Mouse (Mus musculus): ENCODE measurements around the gene Tsku.

DNA sequence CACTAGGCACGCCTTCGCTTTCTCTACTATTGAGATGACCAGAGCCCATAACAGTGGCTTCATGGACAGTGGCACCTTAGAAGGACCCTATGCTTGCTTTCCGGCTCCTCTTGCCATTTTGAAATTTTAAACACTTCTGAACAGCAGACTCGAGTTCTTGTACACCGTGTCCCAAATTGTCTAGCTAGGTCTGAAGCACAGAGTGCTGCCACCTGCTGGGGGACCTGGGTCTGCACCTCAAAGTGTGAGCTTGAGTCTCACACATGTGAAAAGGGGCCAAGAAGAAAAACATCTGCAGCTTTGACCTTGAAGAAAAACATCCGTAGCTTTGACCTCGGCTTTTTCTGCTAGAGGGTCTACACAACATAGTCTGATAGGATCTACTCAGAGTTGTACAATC is 13.1 kb downstream of the Tsku start:
- TF ChIP-seq CTCF (IDR thresholded peaks at IDR 0.05; ENCODE audit: control insufficient read depth, insufficient read depth, insufficient replicate concordance, low read depth, low read length) (peak; percentile 67; the same call in 1 of the 2 replicates), POLR2A (IDR thresholded peaks at IDR 0.05; ENCODE audit: control insufficient read depth, low read depth, low read length) (no peak)

All from testis, adult 2 months (tissue).